Mouse (Mus musculus) hindbrain, embryonic 15.5 days (tissue): ENCODE results near the gene Slc17a6. TPM values are rescaled to one million over a fixed set of nuclear protein-coding genes. Genes with fewer than 3 reads are reported as not detected.

Source experiments
- ATAC-seq: fragments of 200-750 bp; cut with Nextera tagmentation; 2 replicates; pipeline ENCODE4 v1.8.0; 2017; ENCODE audit warnings: low read depth, moderate number of reproducible peaks, moderate TSS enrichment; ENCODE audit not compliant: low FRiP score
- H3K27ac ChIP-seq: fragments of 300-500 bp; sonication (generic); replicated peaks from 2 replicates; pipeline ENCODE4 v1.5.1; 2015; ENCODE audit warnings: mild to moderate bottlenecking, inconsistent platforms
- H3K27me3 ChIP-seq: fragments of 300-500 bp; sonication (generic); 2 replicates; pipeline ENCODE4 v1.6.1; 2015; ENCODE audit warnings: control low read depth, inconsistent platforms
- H3K36me3 ChIP-seq: fragments of 300-500 bp; sonication (generic); 2 replicates; pipeline ENCODE4 v1.6.1; 2015; ENCODE audit warnings: control low read depth, inconsistent platforms
- H3K4me1 ChIP-seq: fragments of 300-500 bp; sonication (generic); replicated peaks from 2 replicates; pipeline ENCODE4 v1.6.1; 2015; ENCODE audit warnings: control low read depth, inconsistent platforms
- H3K4me2 ChIP-seq: fragments of 300-500 bp; sonication (generic); 2 replicates; pipeline ENCODE4 v1.6.1; 2015; ENCODE audit warnings: moderate library complexity, mild to moderate bottlenecking, inconsistent platforms
- H3K4me3 ChIP-seq: fragments of 300-500 bp; sonication (generic); 2 replicates; pipeline ENCODE4 v1.5.1; 2015; ENCODE audit warnings: mild to moderate bottlenecking, inconsistent platforms
- H3K9ac ChIP-seq: fragments of 300-500 bp; sonication (generic); 2 replicates; pipeline ENCODE4 v1.6.1; 2015; ENCODE audit warnings: inconsistent platforms
- H3K9me3 ChIP-seq: fragments of 300-500 bp; sonication (generic); 2 replicates; pipeline ENCODE4 v1.6.1; 2016; ENCODE audit warnings: control low read depth, inconsistent platforms
- WGBS: fragments of 180-500 bp; shearing (Covaris S2); methylation state at CpG from one replicate; pipeline ENCODE4 v1.1.7; 2015; 5-methylcytosine and 5-hydroxymethylcytosine counted together
- polyA plus RNA-seq: library from polyadenylated mRNA; unstranded; fragments of >200 nt; fragmentation: Nextera tagmentation; extraction: Ambion mirVana; gene quantifications from 2 replicates; pipeline ENCODE4 v1.2.1, GENCODE M21; 2015

Gene Slc17a6
- polyA plus RNA-seq, 1 experiment from 2014 or later: 97.5 TPM

DNA sequence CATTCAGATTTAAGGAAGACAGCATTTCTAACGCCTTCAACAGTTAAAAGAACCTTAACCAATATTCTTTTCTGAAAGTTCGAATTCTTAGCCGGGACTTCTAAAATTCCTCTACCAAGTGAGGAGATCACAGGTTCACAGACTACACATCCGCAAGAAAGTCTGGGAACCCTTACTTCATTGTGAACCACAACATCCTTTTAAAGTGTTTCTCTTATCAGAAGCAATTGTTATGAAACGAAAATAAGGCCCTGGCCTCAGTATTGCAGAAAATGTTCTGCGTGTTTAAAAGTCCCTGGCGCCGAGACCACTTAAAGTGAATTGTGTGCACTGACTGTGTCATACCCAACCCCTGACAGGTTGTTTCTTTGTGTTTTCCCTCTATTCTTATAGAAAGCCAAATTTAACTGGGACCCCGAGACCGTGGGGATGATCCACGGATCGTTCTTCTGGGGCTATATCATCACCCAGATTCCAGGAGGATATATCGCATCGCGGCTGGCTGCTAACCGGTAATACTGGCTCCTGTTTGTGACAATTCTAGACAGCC lies 4.7 kb downstream of the Slc17a6 start:
- peak overlapping the region; percentile 50 for H3K4me2 ChIP-seq
- H3K9me3 ChIP-seq: no peaks in the 10 kb centered on the region
- H3K4me1 ChIP-seq: 0 out of 2 replicates have a peak, but pooled peaks cover 3% of the 10 kb centered on the region
- peak overlapping the region; percentile 59 for H3K9ac ChIP-seq
- peak overlapping the region; percentile 42 for H3K4me3 ChIP-seq
- ATAC-seq: no peak
- peaks cover 40% of the 10 kb centered on the region for H3K27me3 ChIP-seq
- WGBS: 1% methylated on average over 16 of the region's 16 CpGs
- H3K27ac ChIP-seq: peak overlapping the region; percentile 91
- H3K36me3 ChIP-seq: no peaks in the 10 kb centered on the region

DNA sequence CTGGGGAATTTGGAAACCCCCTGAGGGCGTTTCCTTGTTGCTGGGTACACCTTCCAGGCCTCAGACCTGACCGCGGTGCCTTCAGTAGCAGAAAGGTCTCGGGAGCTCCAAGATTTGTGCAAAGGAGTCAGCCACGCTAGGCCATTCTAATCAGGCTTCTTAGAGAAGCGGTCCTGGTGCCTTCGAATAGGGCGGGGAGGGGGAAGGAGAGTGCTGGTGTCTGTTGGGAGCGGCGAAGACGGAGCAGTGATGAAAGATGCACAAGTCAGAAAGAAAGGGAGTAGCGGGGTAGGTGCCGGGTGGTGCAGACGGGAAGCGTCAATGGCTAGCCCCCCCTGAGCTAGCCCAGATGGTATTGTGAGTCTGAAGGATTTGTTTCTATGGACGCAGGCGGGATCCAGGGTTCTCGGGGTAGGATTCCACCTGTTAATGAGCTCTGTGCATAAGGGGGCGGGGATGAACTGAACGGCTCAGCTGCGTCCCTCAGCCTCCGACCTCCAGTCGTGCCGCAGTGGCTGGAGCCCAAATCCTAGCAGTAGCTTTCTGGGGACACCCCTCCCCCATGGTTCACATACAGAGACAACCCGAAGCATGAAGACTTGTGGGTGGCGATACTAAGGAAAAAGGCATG lies 5.3 kb downstream of the Slc17a6 start:
- ATAC-seq: peak; percentile 78

GRCm38 (mm10) chr7:51627666-51628065 lies 5.9 kb downstream of the Slc17a6 start:
- under 1% methylated on average over 9 of the region's 9 CpGs for WGBS
- Histone ChIP-seq H3K9ac (peak overlapping the region; percentile 59), H3K4me3 (peak overlapping the region; percentile 42), H3K36me3 (no peaks in the 10 kb centered on the region), H3K4me1 (0 out of 2 replicates have a peak, but pooled peaks cover 3% of the 10 kb centered on the region), H3K4me2 (peak overlapping the region; percentile 50), H3K27me3 (peaks cover 40% of the 10 kb centered on the region), H3K9me3 (no peaks in the 10 kb centered on the region), H3K27ac (peak overlapping the region; percentile 91)
- no peak for ATAC-seq

More for the DNA sequence above, 5.3 kb downstream of the Slc17a6 start:
- WGBS: under 1% methylated on average over 26 of the region's 26 CpGs
- Histone ChIP-seq H3K4me2 (peak overlapping the region; percentile 50), H3K27ac (peak overlapping the region; percentile 91), H3K4me3 (peak overlapping the region; percentile 42), H3K36me3 (no peaks in the 10 kb centered on the region), H3K9ac (peak overlapping the region; percentile 59), H3K9me3 (no peaks in the 10 kb centered on the region), H3K4me1 (0 out of 2 replicates have a peak, but pooled peaks cover 3% of the 10 kb centered on the region), H3K27me3 (peaks cover 40% of the 10 kb centered on the region)

DNA sequence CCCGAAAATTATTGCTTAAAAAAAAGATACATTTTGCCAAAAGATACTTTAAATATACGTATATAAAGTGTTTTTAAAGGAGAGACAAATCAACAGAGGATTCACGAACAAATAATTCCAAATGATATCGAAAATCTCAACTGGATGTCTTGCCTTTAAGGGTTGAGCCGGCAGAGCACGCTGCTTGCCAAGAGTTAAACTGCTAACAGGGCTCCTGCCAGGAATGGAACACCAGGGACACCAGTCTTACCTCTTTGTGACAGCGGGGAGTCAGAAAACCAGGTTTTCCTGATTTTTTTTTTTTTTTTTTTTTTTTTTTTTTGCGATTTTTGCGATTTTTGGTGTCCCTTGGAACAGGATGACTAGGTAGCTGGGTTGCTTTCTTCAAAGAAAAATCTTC lies 6.5 kb downstream of the Slc17a6 start:
- H3K36me3 ChIP-seq: no peaks in the 10 kb centered on the region
- peaks cover 39% of the 10 kb centered on the region for H3K27me3 ChIP-seq
- ATAC-seq: no peak
- H3K4me3 ChIP-seq: peak overlapping the region; percentile 42
- H3K27ac ChIP-seq: peak overlapping the region; percentile 67; the same call in 1 of the 2 replicates
- no peaks in the 10 kb centered on the region for H3K9me3 ChIP-seq
- 0 out of 2 replicates have a peak, but pooled peaks cover 6% of the 10 kb centered on the region for H3K4me1 ChIP-seq
- no peak overlapping the region for H3K9ac ChIP-seq
- peak overlapping the region; percentile 50 for H3K4me2 ChIP-seq
- under 1% methylated on average over 9 of the region's 9 CpGs for WGBS

GRCm38 (mm10) chr7:51629206-51629605 lies 7.4 kb downstream of the Slc17a6 start:
- Histone ChIP-seq H3K36me3 (no peaks in the 10 kb centered on the region), H3K4me3 (peak overlapping the region; percentile 25), H3K4me2 (peak overlapping the region; percentile 50), H3K27me3 (peaks cover 32% of the 10 kb centered on the region), H3K4me1 (0 out of 2 replicates have a peak, but pooled peaks cover 8% of the 10 kb centered on the region), H3K9me3 (no peaks in the 10 kb centered on the region), H3K9ac (peak overlapping the region; percentile 30; the same call in 1 of the 2 replicates), H3K27ac (peak overlapping the region; percentile 80)
- no peak for ATAC-seq
- 4% methylated on average over 3 of the region's 3 CpGs for WGBS

DNA sequence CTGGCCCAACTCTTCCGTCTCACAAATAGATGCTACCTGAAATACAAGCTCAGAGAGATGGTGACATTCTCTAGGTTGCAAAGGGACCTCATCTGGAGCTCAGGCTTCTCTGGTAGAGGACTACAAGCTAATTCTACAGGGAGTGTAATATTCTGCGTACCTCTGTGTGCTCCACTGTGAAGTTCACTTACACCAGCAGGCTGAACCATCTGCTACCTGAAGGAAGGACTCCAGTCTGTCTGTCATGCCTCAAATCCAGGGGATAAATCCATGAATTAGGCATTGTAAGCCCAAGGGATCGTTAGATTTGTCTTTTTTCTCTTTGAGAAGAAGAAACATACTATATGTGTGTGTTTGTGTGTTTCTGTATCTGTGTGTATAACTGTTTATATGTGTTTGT lies 9.4 kb downstream of the Slc17a6 start:
- Histone ChIP-seq H3K27ac (peak overlapping the region; percentile 81), H3K9ac (peak overlapping the region; percentile 14; the same call in 1 of the 2 replicates), H3K36me3 (no peaks in the 10 kb centered on the region), H3K4me2 (peak overlapping the region; percentile 50), H3K4me3 (peak overlapping the region; percentile 19), H3K9me3 (no peaks in the 10 kb centered on the region), H3K4me1 (0 out of 2 replicates have a peak, but pooled peaks cover 5% of the 10 kb centered on the region), H3K27me3 (peaks cover 23% of the 10 kb centered on the region)
- ATAC-seq: no peak
- WGBS: 47% methylated on average over 3 of the region's 3 CpGs

DNA sequence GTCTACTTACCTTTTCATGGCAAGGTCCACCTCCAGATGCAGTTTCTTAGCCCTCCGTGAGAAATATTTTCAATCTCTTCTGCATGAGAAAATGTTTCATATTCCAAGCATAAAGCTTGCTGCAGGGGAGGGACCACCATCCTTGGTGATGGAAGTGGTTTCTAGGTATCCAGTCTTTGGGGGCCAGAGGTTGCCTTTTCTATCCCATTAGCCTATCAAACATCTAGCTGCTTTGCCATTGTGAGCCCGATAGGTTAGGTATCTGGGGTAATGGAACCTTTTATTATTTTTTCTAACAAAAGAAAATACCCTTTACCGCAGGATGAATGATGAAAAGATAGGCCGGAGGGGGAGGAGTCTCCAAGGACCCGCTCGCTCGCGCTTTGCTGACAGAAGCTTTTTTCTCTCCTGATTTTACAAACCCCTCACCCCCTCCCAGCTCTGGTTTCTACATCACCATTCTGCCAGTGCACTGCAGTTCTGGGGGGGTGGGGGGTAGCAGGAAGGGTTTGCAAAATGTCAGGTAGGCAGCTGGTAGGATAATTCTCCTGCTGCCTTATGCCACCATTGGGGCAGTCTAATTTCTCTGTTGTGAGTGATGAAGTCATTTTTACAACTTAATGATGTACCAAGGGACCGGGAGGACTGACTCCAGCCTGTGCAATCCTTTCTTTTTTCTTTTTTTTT lies 10.9 kb downstream of the Slc17a6 start:
- no peaks in the 10 kb centered on the region for H3K36me3 ChIP-seq
- H3K4me1 ChIP-seq: 0 out of 2 replicates have a peak, but pooled peaks cover 5% of the 10 kb centered on the region
- ATAC-seq: peak; percentile 81
- H3K4me3 ChIP-seq: peak overlapping the region; percentile 20
- H3K27ac ChIP-seq: peak overlapping the region; percentile 78
- WGBS: 4% methylated on average over 9 of the region's 9 CpGs
- no peak overlapping the region; the same call in 1 of the 2 replicates for H3K9ac ChIP-seq
- no peaks in the 10 kb centered on the region for H3K9me3 ChIP-seq
- H3K4me2 ChIP-seq: peak overlapping the region; percentile 48
- peaks cover 21% of the 10 kb centered on the region for H3K27me3 ChIP-seq

GRCm38 (mm10) chr7:51633230-51633844 lies 11.5 kb downstream of the Slc17a6 start:
- Histone ChIP-seq H3K27me3 (peaks cover 18% of the 10 kb centered on the region), H3K4me1 (0 out of 2 replicates have a peak, but pooled peaks cover 5% of the 10 kb centered on the region), H3K36me3 (no peaks in the 10 kb centered on the region), H3K4me3 (peak overlapping the region; percentile 8; the same call in 1 of the 2 replicates), H3K27ac (peak overlapping the region; percentile 78), H3K4me2 (peak overlapping the region; percentile 48), H3K9ac (no peak overlapping the region), H3K9me3 (no peaks in the 10 kb centered on the region)
- ATAC-seq: peak; percentile 77
- WGBS: 5% methylated on average over 7 of the region's 7 CpGs

DNA sequence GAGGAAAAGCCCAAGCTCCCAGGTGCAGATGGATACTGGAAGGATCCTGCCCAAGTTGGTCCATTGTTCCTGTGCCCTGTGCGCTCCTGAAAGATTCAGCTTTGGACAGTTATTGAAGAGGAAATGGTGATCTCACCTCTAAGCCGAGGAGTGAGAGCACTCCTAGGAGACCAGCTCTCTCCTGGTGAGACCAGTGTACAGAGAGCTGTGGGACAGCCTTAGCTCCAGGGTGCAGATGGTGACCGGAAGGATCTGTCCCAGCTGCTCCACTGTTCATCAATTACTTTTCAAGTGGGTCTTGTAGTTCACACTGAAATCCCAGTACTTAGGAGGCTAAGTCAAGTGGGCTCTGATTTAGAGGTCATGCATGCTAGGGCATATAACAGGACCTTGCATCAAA lies 35.3 kb downstream of the Slc17a6 start:
- Histone ChIP-seq H3K9ac (no peak overlapping the region), H3K27ac (no peak overlapping the region), H3K4me2 (no peak overlapping the region), H3K4me3 (no peak overlapping the region), H3K36me3 (peaks cover 3% of the 10 kb centered on the region; the same call in 1 of the 2 replicates), H3K27me3 (no peaks in the 10 kb centered on the region), H3K4me1 (no peaks in the 10 kb centered on the region), H3K9me3 (no peaks in the 10 kb centered on the region)
- 81% methylated on average over 3 of the region's 3 CpGs for WGBS
- peak; percentile 38; the same call in 1 of the 2 replicates for ATAC-seq

DNA sequence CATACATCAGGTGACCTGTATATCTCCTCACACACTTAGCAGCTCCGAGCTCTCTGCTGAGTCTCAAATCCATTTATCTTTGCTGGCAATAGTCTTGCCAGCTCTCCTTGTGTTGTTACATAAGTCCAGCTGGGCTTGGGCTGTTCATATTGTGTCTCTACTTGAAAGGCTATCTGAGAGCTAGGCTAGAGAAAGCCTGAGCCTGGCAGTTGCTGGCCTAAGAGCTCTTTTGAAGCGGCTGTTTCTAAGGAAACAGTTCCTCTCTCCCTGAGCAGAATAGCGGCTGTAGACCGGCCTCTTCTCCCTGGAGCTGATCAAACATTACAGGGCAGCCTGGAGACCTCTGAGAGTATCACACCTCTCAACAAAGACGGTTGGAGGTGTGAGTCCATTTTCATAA lies 40.6 kb downstream of the Slc17a6 start:
- ATAC-seq: peak; percentile 61; the same call in 1 of the 2 replicates

DNA sequence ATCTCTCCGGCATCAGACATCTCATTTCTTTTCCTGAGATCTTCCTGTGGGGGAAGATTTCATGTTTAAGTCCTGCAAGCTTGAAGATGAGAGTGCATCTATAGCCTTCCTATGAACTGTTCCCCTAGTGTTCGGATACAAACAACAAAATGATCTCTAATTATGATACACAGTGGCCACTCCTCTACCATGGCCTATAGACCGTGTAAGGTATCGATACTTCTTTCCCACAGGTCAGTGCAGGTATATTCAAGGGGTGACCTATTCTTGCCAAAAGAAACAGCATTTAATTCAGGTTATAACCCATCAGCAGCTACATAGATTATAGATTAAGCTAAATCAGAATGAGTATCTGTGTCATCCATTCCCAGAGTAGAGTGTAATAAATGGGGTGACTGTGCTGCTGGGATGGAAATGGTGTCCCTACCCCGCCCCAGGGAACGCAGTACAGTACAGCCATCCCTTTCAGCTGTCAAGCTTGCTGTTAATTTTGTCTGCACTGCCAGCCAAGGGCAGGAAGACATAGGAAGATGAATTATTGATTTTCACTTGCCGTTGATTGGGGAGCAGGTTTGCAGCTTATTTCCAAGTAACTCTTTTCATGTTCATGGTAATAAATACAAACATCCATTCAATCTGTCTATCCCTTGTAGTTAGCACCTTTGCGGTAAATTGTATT lies 71.9 kb downstream of the Slc17a6 start:
- no peaks in the 10 kb centered on the region; the same call in 1 of the 2 replicates for H3K4me1 ChIP-seq
- peak overlapping the region; percentile 72 for H3K27ac ChIP-seq
- 68% methylated on average over 8 of the region's 8 CpGs for WGBS
- H3K9me3 ChIP-seq: no peaks in the 10 kb centered on the region
- no peaks in the 10 kb centered on the region for H3K27me3 ChIP-seq
- H3K4me2 ChIP-seq: no peak overlapping the region
- ATAC-seq: peak; percentile 77
- no peak overlapping the region for H3K9ac ChIP-seq
- no peak overlapping the region for H3K4me3 ChIP-seq
- no peaks in the 10 kb centered on the region for H3K36me3 ChIP-seq

More for the DNA sequence above, 40.6 kb downstream of the Slc17a6 start:
- Histone ChIP-seq H3K36me3 (peaks cover 3% of the 10 kb centered on the region; the same call in 1 of the 2 replicates), H3K27ac (no peak overlapping the region; the same call in 1 of the 2 replicates), H3K27me3 (no peaks in the 10 kb centered on the region), H3K4me3 (no peak overlapping the region), H3K9ac (no peak overlapping the region), H3K4me1 (no peaks in the 10 kb centered on the region), H3K9me3 (no peaks in the 10 kb centered on the region), H3K4me2 (no peak overlapping the region)
- WGBS: 22% methylated on average over 5 of the region's 5 CpGs
